8 mouse cellular contexts compared by ENCODE assay signal in the genomic region with DNA sequence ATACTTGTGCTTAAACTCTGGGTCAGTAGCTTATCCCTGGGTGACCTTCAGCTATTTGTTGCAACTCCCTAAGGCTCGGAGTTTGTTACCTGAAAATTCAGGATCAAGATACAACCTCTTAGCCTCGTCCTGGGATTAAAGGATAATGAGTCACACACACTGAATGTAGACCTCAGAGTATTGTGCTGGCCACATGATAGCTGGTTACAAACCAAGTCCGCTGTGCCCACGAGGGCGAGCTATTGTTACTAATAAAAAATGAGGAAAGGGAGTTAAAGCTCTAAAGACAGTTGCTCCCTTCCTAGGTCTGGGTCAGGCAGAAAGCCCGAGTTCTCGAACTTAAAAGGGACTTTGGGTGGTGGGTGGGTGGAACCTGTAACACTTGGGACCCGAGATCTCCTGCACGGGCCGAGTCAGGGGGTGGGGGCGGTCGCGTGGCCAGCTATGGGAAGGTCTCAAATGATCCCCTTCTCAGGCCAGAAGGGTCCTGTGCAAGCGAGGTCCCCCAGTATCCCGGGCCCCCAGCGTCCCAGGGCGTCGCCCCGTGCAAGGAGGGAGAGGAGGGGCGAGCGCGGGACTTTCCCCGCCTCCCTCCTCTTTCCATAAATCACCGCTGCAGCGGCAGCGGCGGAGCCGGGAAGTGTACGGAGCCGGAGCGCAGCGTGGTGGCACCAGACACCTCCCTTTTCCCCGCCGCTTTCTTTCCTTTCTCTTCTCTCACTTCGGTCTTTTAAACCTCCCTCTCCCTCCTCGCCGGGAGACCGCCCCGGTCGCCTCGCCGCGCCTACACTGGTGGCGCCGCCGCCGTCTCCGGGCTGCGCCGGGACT. TPM values are rescaled to one million over a fixed set of nuclear protein-coding genes. Genes with fewer than 3 reads are reported as not detected.
DNase-seq lines count a peak whose midpoint lies in the region; ATAC-seq lines count a peak whose summit lies in the region.

A gene (plus strand): TSS at position 633 of the 828 bp plus-strand sequence.

- no peaks in the 10 kb centered on the region for H3K27me3 ChIP-seq in intestine, embryonic 14.5 days (replicated peaks; ENCODE audit: control insufficient read depth, insufficient read depth, low read length)
- no peaks in the 10 kb centered on the region for H3K27me3 ChIP-seq in midbrain, embryonic 11.5 days (ENCODE audit: control insufficient read depth, insufficient read depth, low read length)

- H3K9me3 ChIP-seq in intestine, embryonic 14.5 days (ENCODE audit: control insufficient read depth, low read length) = no peaks in the 10 kb centered on the region
- no peaks in the 10 kb centered on the region for H3K9me3 ChIP-seq in midbrain, embryonic 11.5 days (ENCODE audit: control insufficient read depth, low read length)

- H3K9ac ChIP-seq in intestine, embryonic 14.5 days (ENCODE audit: low read length) = peak within 1 kb of the TSS; percentile 84
- peak within 1 kb of the TSS; percentile 91 for H3K9ac ChIP-seq in midbrain, embryonic 11.5 days (ENCODE audit: low read length)

- peak; percentile 82 for ATAC-seq in intestine, embryonic 14.5 days (replicated peaks; ENCODE audit: low FRiP score, low TSS enrichment, low read depth)
- peak; percentile 82 for ATAC-seq in midbrain, embryonic 11.5 days (ENCODE audit: low FRiP score)

- H3K27ac ChIP-seq in intestine, embryonic 14.5 days (ENCODE audit: low read depth) = peak within 1 kb of the TSS; percentile 76
- H3K27ac ChIP-seq in midbrain, embryonic 11.5 days (ENCODE audit: low read depth, low read length) = peak within 1 kb of the TSS; percentile 85

- peak within 1 kb of the TSS; percentile 93 for H3K4me3 ChIP-seq in intestine, embryonic 14.5 days (ENCODE audit: low read depth, low read length)
- H3K4me3 ChIP-seq in midbrain, embryonic 11.5 days (ENCODE audit: low read depth, low read length) = peak within 1 kb of the TSS; percentile 63

- intact Hi-C loops in gastrocnemius, postnatal 36 days (cut with DNase I) = no loop called here
- intact Hi-C loops in left cerebral cortex, postnatal 4 days (cut with DNase I) = loop anchor here (5.0 kb wide), 2 partner anchors 211 to 371 kb away; no protein-coding TSS in a partner anchor

- 1% methylated on average over 49 of the region's 50 CpGs for WGBS in intestine, embryonic 14.5 days
- WGBS in midbrain, embryonic 11.5 days = under 1% methylated on average over 27 of the region's 50 CpGs

- DNase-seq in cerebellum, adult 11-12 months = peak; percentile 3
- no peak for DNase-seq in cerebellum, adult 9-10 months
- DNase-seq in embryo, embryonic 9.5 days (ENCODE audit: extremely low spot score) = peak; percentile 85
- DNase-seq in gastrocnemius, postnatal 36 days = peak; percentile 59 to 62
- peak; percentile 87 for DNase-seq in intestine, embryonic 14.5 days (ENCODE audit: low spot score)
- peak; percentile 68 for DNase-seq in left cerebral cortex, postnatal 4 days
- peak; percentile 97 for DNase-seq in midbrain, embryonic 11.5 days (ENCODE audit: low spot score, missing footprints)
- no peak for DNase-seq in urinary bladder, adult 2 months (ENCODE audit: low spot score)

- no peaks in the 10 kb centered on the region for H3K36me3 ChIP-seq in intestine, embryonic 14.5 days (ENCODE audit: control insufficient read depth, insufficient read depth, low read length)
- H3K36me3 ChIP-seq in midbrain, embryonic 11.5 days (ENCODE audit: control insufficient read depth, insufficient read depth, low read length) = no peaks in the 10 kb centered on the region

- peak within 1 kb of the TSS; percentile 82 for H3K4me2 ChIP-seq in intestine, embryonic 14.5 days (ENCODE audit: low read length)
- H3K4me2 ChIP-seq in midbrain, embryonic 11.5 days = peak within 1 kb of the TSS; percentile 79

- peaks cover 11% of the 10 kb centered on the region; the same call in 1 of the 2 replicates for H3K4me1 ChIP-seq in intestine, embryonic 14.5 days (replicated peaks; ENCODE audit: control insufficient read depth, insufficient read depth, low read length)
- peaks cover 32% of the 10 kb centered on the region for H3K4me1 ChIP-seq in midbrain, embryonic 11.5 days (ENCODE audit: control insufficient read depth, insufficient read depth, low read length)

RNA-seq across cellular contexts. Expression of the gene that starts here (rescaled TPM):
- total RNA-seq in gastrocnemius, postnatal 36 days (2021) = 1 to 10 TPM; 4.4 to 4.5 TPM
- 20.2 and 22.8 TPM in 2 replicates for polyA plus RNA-seq in intestine, embryonic 14.5 days (2014; fragmentation: Nextera tagmentation; extraction: Ambion mirVana)
- total RNA-seq in left cerebral cortex, postnatal 4 days (2021) = 10 to 100 TPM; 23.2 to 25.9 TPM
- 36.3 and 39.0 TPM in 2 replicates for polyA plus RNA-seq in midbrain, embryonic 11.5 days (2014; fragmentation: Nextera tagmentation; extraction: Ambion mirVana)
- polyA plus RNA-seq in urinary bladder, adult 2 months (2012; rRNA removed) = 20.5 and 22.2 TPM in 2 replicates

Comparison
In these comparisons a context has a peak if more than half of its experiments do, and no peak if none do; other contexts are left out.
1. RNA of the gene that starts here (total RNA-seq): 23.2 to 25.9 TPM in left cerebral cortex, postnatal 4 days; 4.4 to 4.5 TPM in gastrocnemius, postnatal 36 days; every median in the first group is over 4 times any median in the second.
2. DNase-seq: peak in cerebellum, adult 11-12 months (single experiment), embryo, embryonic 9.5 days (single experiment), gastrocnemius, postnatal 36 days (2 of 2), intestine, embryonic 14.5 days (single experiment), left cerebral cortex, postnatal 4 days (single experiment) and midbrain, embryonic 11.5 days (single experiment); none in cerebellum, adult 9-10 months (single experiment) and urinary bladder, adult 2 months (single experiment).